Mouse (Mus musculus) kidney, adult 2 months (tissue): ENCODE measurements around the gene Dnaaf1.

Experiments
- CTCF ChIP-seq: fragments of 200-500 bp; conservative IDR thresholded peaks from 2 replicates; pipeline ENCODE4 v1.5.1; 2011; ENCODE audit warnings: low read depth, mild to moderate bottlenecking, control low read depth, low read length, moderate library complexity, mixed read lengths; ENCODE audit not compliant: insufficient read depth, insufficient read length
- POLR2A ChIP-seq: fragments of 200-500 bp; IDR thresholded peaks from one replicate; pipeline ENCODE4 v1.6.1; 2011; ENCODE audit warnings: low read depth, low read length, control low read depth

DNA sequence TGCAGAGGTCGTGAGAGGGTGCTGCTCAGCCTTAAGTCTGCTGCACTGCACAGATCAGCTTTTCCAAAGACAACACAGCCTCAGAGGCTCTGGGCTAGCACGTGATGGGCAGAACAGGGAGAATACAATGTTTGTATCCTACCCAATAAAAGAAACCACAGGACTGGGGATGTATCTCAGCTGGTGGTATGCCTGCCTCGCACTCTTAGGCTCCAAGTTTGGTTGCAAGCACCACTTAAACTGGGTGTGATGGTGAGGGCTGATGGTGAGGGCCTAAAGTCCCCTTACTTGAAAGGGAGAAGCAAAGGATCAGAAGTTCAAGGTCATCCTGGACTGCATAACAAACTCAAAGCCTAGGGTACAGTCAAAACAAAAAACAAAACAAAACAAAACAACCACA, 30.4 kb upstream of the Dnaaf1 start:
- TF ChIP-seq CTCF = no peak
- TF ChIP-seq POLR2A = no peak
